Mouse (Mus musculus) kidney, embryonic 16.5 days (tissue): ENCODE measurements around the gene Gpsm2. TPM values are rescaled to one million over a fixed set of nuclear protein-coding genes. Genes with fewer than 3 reads are reported as not detected.
"Not testable (repeated sequence)": the region's sequence is repeated elsewhere in the genome, so short reads cannot be mapped to it uniquely, and the experiment has no call there.

Experiments used
- ATAC-seq: fragments of 200-750 bp; cut with Nextera tagmentation; 2 replicates; pipeline ENCODE4 v1.8.0; 2017; ENCODE audit warnings: moderate TSS enrichment; ENCODE audit not compliant: low FRiP score, low TSS enrichment
- H3K27ac ChIP-seq: fragments of 300-500 bp; sonication (generic); 2 replicates; pipeline ENCODE4 v1.5.1; 2014; ENCODE audit warnings: low read length
- H3K27me3 ChIP-seq: fragments of 300-500 bp; sonication (generic); 2 replicates; pipeline ENCODE4 v1.6.1; 2014; ENCODE audit warnings: low read length, control low read depth, mixed read lengths; ENCODE audit not compliant: insufficient read depth
- H3K36me3 ChIP-seq: fragments of 300-500 bp; sonication (generic); 2 replicates; pipeline ENCODE4 v1.6.1; 2014; ENCODE audit warnings: low read length, control low read depth, mixed read lengths; ENCODE audit not compliant: insufficient read depth
- H3K4me1 ChIP-seq: fragments of 300-500 bp; sonication (generic); 2 replicates; pipeline ENCODE4 v1.6.1; 2014; ENCODE audit warnings: low read length, control low read depth, mixed read lengths; ENCODE audit not compliant: insufficient read depth
- H3K4me2 ChIP-seq: fragments of 300-500 bp; sonication (generic); replicated peaks from 2 replicates; pipeline ENCODE4 v1.6.1; 2014; ENCODE audit warnings: low read depth, low read length
- H3K4me3 ChIP-seq: fragments of 300-500 bp; sonication (generic); 2 replicates; pipeline ENCODE4 v1.5.1; 2014; ENCODE audit warnings: mild to moderate bottlenecking, low read length
- H3K9ac ChIP-seq: fragments of 300-500 bp; sonication (generic); replicated peaks from 2 replicates; pipeline ENCODE4 v1.6.1; 2014; ENCODE audit warnings: low read length
- H3K9me3 ChIP-seq: fragments of 300-500 bp; sonication (generic); 2 replicates; pipeline ENCODE4 v1.6.1; 2016; ENCODE audit warnings: low read length, control low read depth
- WGBS: fragments of 180-500 bp; shearing (Covaris S2); extraction: QIAGEN DNeasy Blood & Tissue Kit; methylation state at CpG from one replicate; pipeline ENCODE4 v1.1.7; 2014; 5-methylcytosine and 5-hydroxymethylcytosine counted together
- polyA plus RNA-seq: library from polyadenylated mRNA; unstranded; fragments of >200 nt; fragmentation: Nextera tagmentation; extraction: Ambion mirVana; gene quantifications from 2 replicates; pipeline ENCODE4 v1.2.1, GENCODE M21; 2015

Gpsm2 gene
- polyA plus RNA-seq, 1 experiment from 2014 or later, result 38.4 TPM

DNA sequence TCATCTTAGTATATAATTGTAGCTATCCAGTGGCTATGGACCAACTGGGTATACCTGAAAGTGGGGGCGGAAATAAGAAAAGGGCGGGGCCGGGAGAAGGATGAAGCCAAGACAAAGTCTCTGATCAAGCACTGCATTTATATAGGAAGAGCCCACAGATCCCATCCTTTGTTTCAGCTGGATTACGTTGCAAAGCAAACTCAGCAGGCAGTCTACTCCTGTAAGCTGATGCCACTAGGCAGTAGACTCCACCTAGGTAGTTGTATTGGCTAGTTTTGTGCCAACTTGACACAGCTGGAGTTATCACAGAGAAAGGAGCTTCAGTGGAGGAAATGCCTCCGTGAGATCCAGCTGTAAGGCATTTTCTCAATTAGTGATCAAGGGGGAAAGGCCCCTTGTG is 74.4 kb downstream of the Gpsm2 start:
- not testable (repeated sequence) for H3K4me2 ChIP-seq, H3K27ac ChIP-seq, H3K9me3 ChIP-seq, H3K9ac ChIP-seq, ATAC-seq, H3K36me3 ChIP-seq, H3K4me3 ChIP-seq, H3K4me1 ChIP-seq, H3K27me3 ChIP-seq
- 38% methylated on average over 5 of the region's 5 CpGs for WGBS

DNA sequence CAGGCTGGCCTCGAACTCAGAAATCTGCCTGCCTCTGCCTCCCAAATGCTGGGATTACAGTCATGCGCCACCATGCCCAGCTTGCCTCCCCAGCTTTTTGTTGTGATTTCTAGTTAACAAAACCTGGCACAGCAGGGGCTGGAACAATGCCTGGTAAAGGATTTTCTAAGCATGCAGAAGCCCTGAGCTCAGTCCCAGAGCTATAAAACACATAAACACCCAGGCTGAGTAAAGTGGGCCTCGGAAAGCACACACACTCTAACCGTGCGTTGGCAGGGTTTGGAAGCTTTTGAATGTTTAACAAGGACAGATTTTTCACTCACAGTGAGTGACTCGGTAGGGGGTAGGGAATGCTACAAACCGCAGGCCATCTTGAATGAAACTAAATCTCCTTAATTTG is 76.1 kb downstream of the Gpsm2 start:
- H3K9ac ChIP-seq, result no peak overlapping the region
- H3K4me2 ChIP-seq, result no peak overlapping the region
- no peak overlapping the region for H3K27ac ChIP-seq
- H3K4me3 ChIP-seq, result no peak overlapping the region
- no peaks in the 10 kb centered on the region for H3K27me3 ChIP-seq
- H3K4me1 ChIP-seq, result no peaks in the 10 kb centered on the region
- H3K36me3 ChIP-seq, result peaks cover 3% of the 10 kb centered on the region; the same call in 1 of the 2 replicates
- no peaks in the 10 kb centered on the region for H3K9me3 ChIP-seq
- no peak for ATAC-seq
- WGBS, result 71% methylated on average over 7 of the region's 7 CpGs

DNA sequence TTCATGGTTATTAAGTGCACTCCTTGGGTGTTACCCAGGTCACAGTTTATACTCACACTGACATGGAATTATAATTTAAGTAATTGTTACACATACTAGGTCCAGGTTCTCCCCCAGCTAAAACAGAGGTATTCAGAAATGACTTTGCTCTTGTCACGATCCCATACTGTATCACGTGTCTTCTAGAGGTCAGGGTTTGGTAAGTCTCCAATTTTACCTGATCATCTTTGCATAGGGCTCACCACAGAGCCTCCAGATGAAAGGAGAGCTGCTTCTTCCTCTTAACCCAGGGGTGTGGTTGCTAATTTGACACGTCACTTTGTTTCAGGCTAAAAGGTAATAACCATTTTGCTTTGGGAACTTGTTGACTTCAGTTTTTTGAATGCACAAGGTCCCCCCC is 77.3 kb downstream of the Gpsm2 start:
- Histone ChIP-seq H3K9me3 (no peaks in the 10 kb centered on the region), H3K27ac (no peak overlapping the region), H3K4me2 (no peak overlapping the region), H3K4me1 (no peaks in the 10 kb centered on the region), H3K36me3 (peaks cover 3% of the 10 kb centered on the region; the same call in 1 of the 2 replicates), H3K4me3 (no peak overlapping the region), H3K27me3 (no peaks in the 10 kb centered on the region), H3K9ac (no peak overlapping the region)
- ATAC-seq, result no peak
- 93% methylated on average over 3 of the region's 3 CpGs for WGBS

DNA sequence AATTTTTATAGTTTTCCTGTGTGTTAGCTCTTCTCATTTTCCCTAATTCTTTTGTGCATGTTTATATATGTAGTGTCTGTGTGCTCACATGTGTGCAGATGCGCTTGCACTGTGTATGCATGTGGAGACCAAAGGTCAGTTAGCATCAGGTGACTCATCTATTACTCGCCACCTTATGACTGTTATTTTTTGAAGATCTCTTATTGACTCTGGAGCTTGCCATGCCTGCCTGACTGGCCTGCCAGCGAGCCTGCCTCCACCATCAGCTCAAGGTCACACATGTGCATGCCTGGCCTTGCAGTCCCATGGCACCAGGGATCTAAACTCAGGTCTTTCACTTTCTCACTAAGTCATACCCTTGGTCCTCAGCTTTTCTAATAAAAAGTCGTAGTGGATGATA is 81.1 kb downstream of the Gpsm2 start:
- Histone ChIP-seq H3K36me3 (peaks cover 3% of the 10 kb centered on the region; the same call in 1 of the 2 replicates), H3K4me1 (no peaks in the 10 kb centered on the region), H3K4me3 (no peak overlapping the region), H3K27ac (no peak overlapping the region), H3K9ac (no peak overlapping the region), H3K4me2 (no peak overlapping the region), H3K9me3 (no peaks in the 10 kb centered on the region), H3K27me3 (no peaks in the 10 kb centered on the region)
- 77% methylated on average over 4 of the region's 4 CpGs for WGBS
- ATAC-seq, result no peak

DNA sequence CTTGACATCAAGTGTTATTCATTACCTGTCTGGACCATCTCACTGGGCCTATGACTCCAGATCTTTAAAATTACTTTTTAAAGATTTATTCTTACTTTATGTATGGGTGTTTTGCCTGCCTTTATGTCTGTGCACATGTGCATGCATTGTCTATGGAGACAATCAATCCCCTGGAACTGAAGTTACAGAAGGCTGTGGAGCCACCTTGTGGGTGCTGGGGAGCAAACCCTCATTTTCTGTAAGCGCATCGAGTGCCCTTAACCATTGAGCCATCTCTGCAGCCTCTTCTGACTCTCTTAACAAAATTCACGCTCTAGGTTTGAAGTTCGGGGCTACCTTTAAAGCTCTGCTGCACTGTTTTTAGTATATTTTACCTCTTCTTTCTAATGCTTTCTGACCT is 82.7 kb downstream of the Gpsm2 start:
- Histone ChIP-seq H3K27ac (no peak overlapping the region), H3K4me3 (no peak overlapping the region)
- WGBS, result 76% methylated on average over 4 of the region's 4 CpGs

DNA sequence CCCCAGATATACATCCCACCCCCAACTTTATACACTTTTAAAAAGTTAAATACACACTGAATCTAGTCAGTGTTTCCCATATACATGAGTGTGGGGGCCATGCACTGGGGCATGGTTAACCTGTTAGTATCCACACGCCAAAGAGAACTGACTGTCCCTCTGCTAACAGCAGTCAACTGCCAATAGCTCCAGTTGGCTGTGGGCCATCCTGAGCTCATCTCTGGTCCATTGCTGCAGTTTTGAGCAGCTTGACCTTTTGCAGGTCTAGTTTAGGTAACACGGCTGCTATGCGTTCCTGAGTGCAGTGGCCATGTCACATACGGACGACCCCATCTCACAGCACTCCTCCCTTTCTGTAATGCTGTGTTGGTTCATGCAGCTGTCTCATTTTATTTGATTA is 87.3 kb downstream of the Gpsm2 start:
- Histone ChIP-seq H3K27ac (no peak overlapping the region), H3K9ac (no peak overlapping the region), H3K4me3 (no peak overlapping the region), H3K4me1 (no peaks in the 10 kb centered on the region), H3K9me3 (no peaks in the 10 kb centered on the region), H3K4me2 (no peak overlapping the region), H3K27me3 (no peaks in the 10 kb centered on the region), H3K36me3 (no peaks in the 10 kb centered on the region)
- WGBS, result 87% methylated on average over 5 of the region's 5 CpGs
- no peak for ATAC-seq

More for the DNA sequence above, 82.7 kb downstream of the Gpsm2 start:
- H3K4me1 ChIP-seq, result no peaks in the 10 kb centered on the region
- no peaks in the 10 kb centered on the region for H3K27me3 ChIP-seq
- no peak for ATAC-seq
- H3K9ac ChIP-seq, result no peak overlapping the region
- no peak overlapping the region for H3K4me2 ChIP-seq
- H3K9me3 ChIP-seq, result no peaks in the 10 kb centered on the region
- no peaks in the 10 kb centered on the region for H3K36me3 ChIP-seq

Other genes starting within 250 kb of the Gpsm2 start
- gene 1700013F07Rik, start 188.2 kb downstream of the Gpsm2 start, polyA plus RNA-seq, result 0.37 and 0.41 TPM in 2 replicates
- 1.4 TPM in 2 replicates for gene 5330417C22Rik, start 185.8 kb downstream of the Gpsm2 start, polyA plus RNA-seq
- gene Tmem167b, start 159.8 kb downstream of the Gpsm2 start, polyA plus RNA-seq, result 38.0 and 38.4 TPM in 2 replicates
- gene Taf13, start 150.6 kb downstream of the Gpsm2 start, polyA plus RNA-seq, result 34.0 and 35.6 TPM in 2 replicates
- 8.9 and 10.6 TPM in 2 replicates for gene Wdr47, start 131.0 kb downstream of the Gpsm2 start, polyA plus RNA-seq
- gene Clcc1, start 68.4 kb downstream of the Gpsm2 start, polyA plus RNA-seq, result 63.8 and 63.9 TPM in 2 replicates
- gene Aknad1, start 17.3 kb upstream of the Gpsm2 start, polyA plus RNA-seq, result 0.11 TPM in 1 of 2 replicates, not detected in the other
- gene Stxbp3, start 118.2 kb upstream of the Gpsm2 start, polyA plus RNA-seq, result 32.6 and 38.8 TPM in 2 replicates
- 0.06 TPM in 1 of 2 replicates, not detected in the other for gene Fndc7, start 167.7 kb upstream of the Gpsm2 start, polyA plus RNA-seq
- gene Prpf38b, start 189.4 kb upstream of the Gpsm2 start, polyA plus RNA-seq, result 68.1 and 69.0 TPM in 2 replicates
- 0.37 and 0.45 TPM in 2 replicates for gene Henmt1, start 217.6 kb upstream of the Gpsm2 start, polyA plus RNA-seq
- gene Gm9857, start 218.1 kb upstream of the Gpsm2 start, polyA plus RNA-seq, result not detected in 2 replicates